Mouse (Mus musculus) naive thymus-derived CD4-positive, alpha-beta T cell, adult 2 months (primary cell): ENCODE results near the gene Npsr1.

ENCODE experiments used
- DNase-seq: peaks from one replicate; pipeline ENCODE4 v3.0.0-alpha.2; 2011; ENCODE audit warnings: low read depth

Npsr1 gene

DNA sequence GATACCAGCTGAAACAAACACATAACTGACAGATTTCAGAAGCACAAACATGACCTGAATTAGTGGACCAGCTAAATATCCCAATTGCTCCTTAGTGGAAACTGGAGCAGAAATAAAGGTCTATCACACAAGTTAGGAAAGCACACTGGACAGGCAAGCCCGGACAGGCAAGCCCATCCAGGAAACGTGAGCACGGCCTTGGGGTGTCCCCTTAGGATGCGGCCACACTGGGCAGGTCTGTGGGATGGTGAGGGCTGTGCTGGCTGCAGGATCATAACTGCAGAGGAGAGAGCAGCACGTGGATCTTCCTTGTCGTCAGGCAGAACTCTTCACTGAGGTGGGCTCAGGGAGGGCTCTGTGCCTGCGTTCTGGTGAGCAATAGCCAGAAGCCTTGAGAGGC is at the start of gene Npsr1:
Gene Npsr1 (plus strand): TSS at position 301 of the 400 bp plus-strand sequence.
- no peak for DNase-seq

DNA sequence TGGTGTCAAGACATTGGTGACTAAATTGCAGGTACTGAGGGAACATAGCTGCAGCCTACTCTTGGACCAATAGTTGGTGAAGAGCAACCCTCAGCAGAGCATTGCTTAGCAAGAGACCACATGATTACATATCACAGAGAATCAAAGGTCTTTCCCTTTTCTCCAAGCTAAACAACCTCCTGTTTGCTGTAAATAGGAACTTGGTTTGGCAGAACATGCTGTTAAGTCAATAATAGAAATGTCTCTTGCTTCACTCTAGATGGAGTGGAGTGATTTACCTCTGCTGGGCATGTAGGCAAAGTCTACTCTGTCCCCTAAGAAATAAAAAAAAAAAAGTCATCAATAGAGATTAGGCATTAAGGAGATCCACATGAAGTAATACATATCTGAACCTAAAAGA is 46.3 kb upstream of the Npsr1 start:
- no peak for DNase-seq

- no peak for DNase-seq
These were observed 34.5 kb upstream of the Npsr1 start for GRCm38 (mm10) chr9:24063251-24063650.

DNA sequence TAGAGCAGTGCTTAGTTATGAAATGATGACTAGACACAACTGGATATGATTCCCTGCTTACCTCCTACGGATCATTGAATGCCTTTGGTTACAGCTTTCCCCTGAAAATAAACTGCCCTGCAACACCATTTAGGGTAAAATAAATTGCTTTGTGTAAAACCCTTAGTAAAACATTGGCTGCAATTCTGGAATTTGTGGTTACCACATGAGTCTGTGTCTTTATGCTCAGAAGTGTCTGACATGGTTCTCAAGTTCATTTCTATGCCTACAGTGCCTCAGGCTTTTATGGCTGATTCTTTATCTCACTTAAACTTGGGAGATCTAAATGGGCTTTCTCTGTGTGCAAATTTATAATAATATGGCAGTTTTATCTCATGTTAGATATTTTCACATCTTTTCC is 26.1 kb upstream of the Npsr1 start:
- DNase-seq = no peak

DNA sequence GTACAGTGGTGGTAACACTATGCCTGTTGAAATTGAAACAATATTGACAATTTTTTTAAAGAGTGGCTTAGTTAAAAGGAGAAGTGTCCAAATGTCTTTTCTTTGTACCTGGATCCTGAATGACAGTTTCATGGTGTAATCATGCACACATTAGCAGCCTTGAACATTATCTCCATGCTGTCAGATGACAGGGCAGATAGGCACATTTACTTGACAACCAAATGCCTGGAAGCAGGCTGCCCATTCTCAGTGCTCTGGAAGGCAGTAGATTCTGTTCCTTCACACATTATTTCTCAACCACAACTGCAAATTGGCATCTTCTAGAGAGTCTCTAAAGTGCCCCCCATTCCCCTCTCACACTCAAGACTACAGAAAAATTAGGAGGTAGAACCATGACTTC is 20.2 kb upstream of the Npsr1 start:
- no peak for DNase-seq

GRCm38 (mm10) chr9:24091875-24092274 is 5.9 kb upstream of the Npsr1 start:
- no peak for DNase-seq

DNA sequence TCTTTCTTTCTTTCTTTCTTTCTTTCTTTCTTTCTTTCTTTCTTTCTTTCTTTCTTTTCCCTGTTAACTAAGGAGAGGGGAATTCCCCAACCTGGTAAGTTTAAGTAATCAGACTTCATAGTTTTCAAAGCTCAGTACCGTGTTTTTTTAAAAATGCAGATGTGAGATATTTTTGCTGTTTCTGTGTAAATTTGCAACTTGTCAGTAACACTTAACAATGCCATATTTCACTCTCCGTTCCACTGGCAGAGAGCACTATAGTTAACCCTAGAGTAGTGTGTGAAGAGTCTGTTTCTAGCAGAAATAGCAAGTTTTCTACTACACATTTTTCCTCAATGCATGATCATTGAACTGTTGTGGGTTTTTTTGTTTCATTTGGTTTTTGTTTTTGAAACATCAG is 730 bp downstream of the Npsr1 start:
- DNase-seq = no peak

DNA sequence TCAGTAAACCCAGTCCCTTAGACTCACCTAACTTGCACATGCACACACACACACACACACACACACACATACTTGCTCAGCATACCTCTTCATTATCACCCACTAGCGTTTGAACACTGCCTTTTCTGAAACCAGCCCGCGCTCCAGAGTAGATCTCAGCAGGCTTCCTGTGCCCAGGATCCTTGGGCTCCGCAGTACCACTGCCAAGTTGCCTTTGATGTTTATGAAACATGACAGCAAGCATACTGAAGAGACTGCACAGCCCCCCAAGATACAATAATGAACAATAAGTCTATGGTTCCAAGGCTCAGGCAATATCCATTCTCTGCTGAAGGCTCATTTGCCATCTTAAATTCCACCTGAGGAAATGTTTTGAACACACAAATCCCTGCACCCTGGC is 1.8 kb downstream of the Npsr1 start:
- no peak for DNase-seq

- DNase-seq = peak; percentile 57
These were observed 21.6 kb downstream of the Npsr1 start for GRCm38 (mm10) chr9:24119423-24119822.

DNA sequence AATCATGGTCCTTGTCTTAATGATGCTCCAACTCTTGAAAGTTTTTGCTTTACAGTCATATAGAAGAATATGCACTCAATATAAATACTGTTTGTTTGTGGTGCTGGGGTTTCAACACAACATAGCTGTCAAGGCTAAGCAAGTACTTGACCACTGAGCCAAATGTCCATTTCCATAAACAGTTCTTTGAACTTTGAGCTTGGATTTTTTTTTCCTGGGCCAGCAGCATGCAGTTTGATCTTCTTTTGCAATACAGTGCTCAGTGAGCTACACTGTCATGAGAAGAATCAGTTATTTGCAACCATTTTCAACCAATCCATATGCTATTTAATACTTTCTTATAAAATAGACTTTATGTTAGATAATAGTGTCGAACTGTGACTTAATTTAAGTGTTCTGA is 35.3 kb downstream of the Npsr1 start:
- DNase-seq = no peak

DNA sequence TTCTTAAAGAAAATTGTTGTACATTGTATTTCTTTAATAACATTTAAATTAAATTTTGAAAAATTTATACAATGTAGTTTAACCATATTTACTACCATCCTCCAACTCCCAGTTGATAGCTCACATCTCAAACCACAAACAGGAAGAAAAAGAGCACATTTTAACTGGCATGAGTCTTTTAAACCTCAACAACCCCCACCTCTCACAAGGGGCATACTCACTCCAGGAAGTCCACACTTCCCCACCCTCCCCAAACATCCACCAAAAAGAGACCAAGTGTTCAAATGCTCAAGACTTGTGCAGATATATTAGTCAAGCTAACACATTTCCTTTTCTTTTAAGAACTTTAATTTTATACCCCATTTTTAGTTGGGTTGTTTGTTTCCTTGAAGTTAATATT is 38.6 kb downstream of the Npsr1 start:
- no peak for DNase-seq

DNA sequence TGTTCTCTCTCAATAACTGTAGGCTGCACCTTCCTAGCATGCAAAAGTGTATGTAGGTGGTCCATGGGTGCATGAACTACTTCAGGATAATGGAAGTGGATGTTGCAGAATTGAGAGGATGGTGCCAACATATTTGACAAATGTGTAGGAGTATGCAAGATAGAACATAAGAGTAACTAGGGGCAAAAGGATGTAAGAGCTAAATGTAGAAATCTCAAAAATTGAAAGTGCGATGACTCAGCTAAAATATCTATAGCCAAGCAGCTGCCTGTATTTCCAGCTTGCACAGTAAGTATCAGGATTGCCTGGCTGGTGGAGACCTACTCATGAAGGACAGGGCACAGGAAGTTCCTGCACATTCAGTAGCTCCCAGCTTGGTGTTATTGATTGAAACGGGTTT is 46.5 kb downstream of the Npsr1 start:
- no peak for DNase-seq

DNA sequence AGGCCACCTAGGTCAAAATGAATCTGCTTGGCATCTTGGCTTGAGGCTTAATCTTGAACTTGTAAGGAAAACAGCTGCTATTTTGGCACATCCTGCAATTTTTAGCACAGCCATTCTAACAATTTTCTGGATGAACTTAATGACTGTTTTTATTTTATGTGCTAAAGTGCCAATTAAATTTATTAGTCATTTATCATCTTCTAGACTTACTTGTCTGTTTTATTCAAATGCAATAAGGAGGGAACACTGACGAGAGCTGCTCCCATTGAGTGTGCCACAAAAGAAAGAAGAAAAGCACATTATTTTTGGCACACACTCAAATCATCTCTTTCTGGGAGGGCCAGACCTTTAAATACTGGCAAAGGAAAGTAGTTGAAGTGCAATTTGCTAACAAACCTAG is 59.4 kb downstream of the Npsr1 start:
- DNase-seq = no peak

GRCm38 (mm10) chr9:24160409-24160808 is 62.6 kb downstream of the Npsr1 start:
- DNase-seq = no peak

- DNase-seq = no peak
These were observed 70.7 kb downstream of the Npsr1 start for GRCm38 (mm10) chr9:24168501-24168900.

GRCm38 (mm10) chr9:24170728-24171127 is 72.9 kb downstream of the Npsr1 start:
- DNase-seq = no peak

GRCm38 (mm10) chr9:24178744-24179143 is 80.9 kb downstream of the Npsr1 start:
- no peak for DNase-seq

- peak; percentile 2 for DNase-seq
These were observed 83.1 kb downstream of the Npsr1 start for GRCm38 (mm10) chr9:24180926-24181325.

DNA sequence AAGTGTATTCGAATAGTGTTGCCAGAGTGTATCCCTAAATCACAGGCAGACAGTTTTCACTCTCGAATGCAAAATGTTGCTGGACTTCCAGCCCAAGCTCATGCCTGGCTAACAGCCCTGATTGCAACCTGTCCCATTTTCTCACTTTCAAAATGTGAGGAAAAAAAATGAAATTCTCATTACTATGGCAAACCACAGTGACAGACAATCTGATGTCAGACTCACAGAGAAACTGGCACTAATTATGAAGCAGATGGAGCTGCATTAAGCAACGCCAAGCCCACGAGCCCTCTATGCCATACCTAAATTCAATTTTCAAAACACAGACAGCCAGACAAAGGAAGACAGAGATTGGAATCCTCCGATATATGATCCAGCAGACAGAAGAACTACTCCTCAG is 88.5 kb downstream of the Npsr1 start:
- DNase-seq = no peak

- no peak for DNase-seq
These were observed 91.9 kb downstream of the Npsr1 start for GRCm38 (mm10) chr9:24189511-24190260.

DNA sequence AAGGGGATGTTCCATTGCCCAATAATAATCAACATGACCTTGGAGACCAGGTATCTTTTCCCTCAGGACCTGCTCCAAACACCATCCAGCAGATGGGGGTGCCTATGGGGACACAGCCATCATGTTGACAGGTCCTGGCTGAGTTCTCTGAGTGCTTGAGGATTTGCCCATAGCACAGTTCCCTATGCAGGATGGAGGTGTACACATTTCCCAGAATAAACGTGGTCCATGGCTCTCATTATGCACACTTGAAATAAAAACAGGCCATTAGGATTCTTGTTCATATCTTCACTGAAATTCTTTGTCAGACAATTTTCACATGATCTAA is 92.4 kb downstream of the Npsr1 start:
- DNase-seq = no peak

- no peak for DNase-seq
These were observed 100.5 kb downstream of the Npsr1 start for GRCm38 (mm10) chr9:24198254-24198653.

DNA sequence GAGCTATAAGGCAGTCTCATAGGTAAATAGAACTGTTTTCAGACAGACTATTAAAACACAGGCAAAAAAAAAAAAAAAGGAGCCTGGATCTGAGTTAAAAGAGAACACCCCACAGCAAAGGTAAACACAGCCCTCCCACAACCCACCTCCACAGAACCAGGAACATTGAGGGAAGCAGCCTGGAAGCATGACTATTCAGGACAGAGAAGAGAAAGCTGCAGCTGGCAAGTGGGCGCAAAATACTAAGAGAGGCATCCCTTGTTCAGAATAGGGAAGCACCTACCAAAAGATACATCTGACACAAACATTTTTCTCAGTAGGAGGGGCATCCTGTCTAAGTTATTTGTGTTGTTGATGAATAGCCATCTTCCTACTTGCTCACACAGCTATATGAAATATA is 113.8 kb downstream of the Npsr1 start:
- no peak for DNase-seq

GRCm38 (mm10) chr9:24217721-24218120 is 119.9 kb downstream of the Npsr1 start:
- no peak for DNase-seq

GRCm38 (mm10) chr9:24236461-24236860 is 138.7 kb downstream of the Npsr1 start:
- DNase-seq = no peak
